Mouse (Mus musculus): ENCODE results near the gene Fam178b. TPM values are rescaled to one million over a fixed set of nuclear protein-coding genes. Genes with fewer than 3 reads are reported as not detected.
A peak's percentile ranks its signal among the peaks of the same experiment; 100 is the strongest.
"Not testable (repeated sequence)": the region's sequence is repeated elsewhere in the genome, so short reads cannot be mapped to it uniquely, and the experiment has no call there.

Gene Fam178b
- polyA plus RNA-seq, 1 experiment from 2014 or later, result 0.53 TPM

- peak overlapping the region; percentile 48; the same call in 1 of the 2 replicates for H3K27ac ChIP-seq
- H3K9me3 ChIP-seq, result no peaks in the 10 kb centered on the region
- ATAC-seq (ENCODE audit: low FRiP score, low read depth), result no peak
- H3K4me3 ChIP-seq, result peak overlapping the region; percentile 68
- peaks cover 52% of the 10 kb centered on the region for H3K36me3 ChIP-seq
- peak overlapping the region; percentile 81 for H3K4me2 ChIP-seq (replicated peaks)
- 70% methylated on average over 19 of the region's 19 CpGs for WGBS
- peaks cover 53% of the 10 kb centered on the region for H3K4me1 ChIP-seq
- no peaks in the 10 kb centered on the region for H3K27me3 ChIP-seq
- peak overlapping the region; percentile 81 for H3K9ac ChIP-seq
Observed at GRCm38 (mm10) chr1:36545845-36546600, 137.0 kb downstream of the Fam178b start.

- 85% methylated on average over 2 of the region's 2 CpGs for WGBS
- Histone ChIP-seq H3K27me3 (no peaks in the 10 kb centered on the region), H3K4me2 (replicated peaks) (no peak overlapping the region), H3K36me3 (peaks cover 52% of the 10 kb centered on the region), H3K9ac (no peak overlapping the region), H3K9me3 (no peaks in the 10 kb centered on the region), H3K4me3 (no peak overlapping the region), H3K4me1 (peaks cover 51% of the 10 kb centered on the region), H3K27ac (no peak overlapping the region)
- ATAC-seq (ENCODE audit: low FRiP score, low read depth), result no peak
Observed at GRCm38 (mm10) chr1:36545382-36545781, 137.6 kb downstream of the Fam178b start.

- H3K4me2 ChIP-seq (replicated peaks), result no peak overlapping the region
- no peak overlapping the region for H3K27ac ChIP-seq
- ATAC-seq (ENCODE audit: low FRiP score, low read depth), result no peak
- H3K9me3 ChIP-seq, result no peaks in the 10 kb centered on the region
- 86% methylated on average over 9 of the region's 9 CpGs for WGBS
- H3K4me3 ChIP-seq, result no peak overlapping the region
- no peak overlapping the region for H3K9ac ChIP-seq
- H3K4me1 ChIP-seq, result peaks cover 27% of the 10 kb centered on the region
- H3K36me3 ChIP-seq, result peaks cover 47% of the 10 kb centered on the region
- no peaks in the 10 kb centered on the region for H3K27me3 ChIP-seq
Observed at GRCm38 (mm10) chr1:36542925-36543324, 140.1 kb downstream of the Fam178b start.

GRCm38 (mm10) chr1:36541844-36542243, 141.1 kb downstream of the Fam178b start:
- Histone ChIP-seq H3K27me3 (no peaks in the 10 kb centered on the region), H3K27ac (no peak overlapping the region), H3K36me3 (peaks cover 51% of the 10 kb centered on the region), H3K4me1 (peaks cover 20% of the 10 kb centered on the region), H3K9me3 (no peaks in the 10 kb centered on the region), H3K9ac (no peak overlapping the region), H3K4me2 (replicated peaks) (no peak overlapping the region), H3K4me3 (no peak overlapping the region)
- 97% methylated on average over 16 of the region's 16 CpGs for WGBS
- no peak for ATAC-seq (ENCODE audit: low FRiP score, low read depth)

- no peaks in the 10 kb centered on the region for H3K27me3 ChIP-seq
- H3K9ac ChIP-seq, result no peak overlapping the region
- peaks cover 13% of the 10 kb centered on the region for H3K4me1 ChIP-seq
- no peaks in the 10 kb centered on the region for H3K9me3 ChIP-seq
- WGBS, result 93% methylated on average over 12 of the region's 12 CpGs
- ATAC-seq (ENCODE audit: low FRiP score, low read depth), result no peak
- no peak overlapping the region for H3K4me3 ChIP-seq
- H3K27ac ChIP-seq, result peak overlapping the region; percentile 10; the same call in 1 of the 2 replicates
- no peak overlapping the region for H3K4me2 ChIP-seq (replicated peaks)
- H3K36me3 ChIP-seq, result peaks cover 59% of the 10 kb centered on the region
Observed at GRCm38 (mm10) chr1:36540807-36541206, 142.2 kb downstream of the Fam178b start.

GRCm38 (mm10) chr1:36540132-36540531, 142.9 kb downstream of the Fam178b start:
- no peak; the same call in 1 of the 2 replicates for ATAC-seq (ENCODE audit: low FRiP score, low read depth)
- no peaks in the 10 kb centered on the region for H3K9me3 ChIP-seq

GRCm38 (mm10) chr1:36539186-36539585, 143.8 kb downstream of the Fam178b start, which contains the start of gene Gm42417:
TSS of gene Gm42417 (minus strand) at chr1:36539429.
- Histone ChIP-seq H3K4me3 (no peak within 1 kb of the TSS), H3K27me3 (no peaks in the 10 kb centered on the region), H3K36me3 (peaks cover 58% of the 10 kb centered on the region), H3K9ac (no peak within 1 kb of the TSS), H3K9me3 (no peaks in the 10 kb centered on the region), H3K27ac (no peak within 1 kb of the TSS; the same call in 1 of the 2 replicates), H3K4me2 (replicated peaks) (no peak within 1 kb of the TSS), H3K4me1 (peaks cover 9% of the 10 kb centered on the region; the same call in 1 of the 2 replicates)
- WGBS, result 47% methylated on average over 9 of the region's 9 CpGs
- ATAC-seq (ENCODE audit: low FRiP score, low read depth), result 0 out of 2 replicates have a peak, but pooled peaks have one; percentile 17

More at GRCm38 (mm10) chr1:36540132-36540531, 142.9 kb downstream of the Fam178b start:
- Histone ChIP-seq H3K9ac (no peak overlapping the region), H3K4me1 (peaks cover 8% of the 10 kb centered on the region; the same call in 1 of the 2 replicates), H3K27ac (no peak overlapping the region), H3K4me2 (replicated peaks) (no peak overlapping the region), H3K36me3 (peaks cover 59% of the 10 kb centered on the region), H3K27me3 (no peaks in the 10 kb centered on the region), H3K4me3 (no peak overlapping the region)
- WGBS, result 89% methylated on average over 11 of the region's 11 CpGs

- no peak for ATAC-seq (ENCODE audit: low FRiP score, low read depth)
- peaks cover 7% of the 10 kb centered on the region; the same call in 1 of the 2 replicates for H3K4me1 ChIP-seq
- H3K36me3 ChIP-seq, result peaks cover 56% of the 10 kb centered on the region
- no peak overlapping the region for H3K4me2 ChIP-seq (replicated peaks)
- H3K4me3 ChIP-seq, result no peak overlapping the region
- H3K9me3 ChIP-seq, result no peaks in the 10 kb centered on the region
- no peak overlapping the region for H3K9ac ChIP-seq
- no peaks in the 10 kb centered on the region for H3K27me3 ChIP-seq
- H3K27ac ChIP-seq, result no peak overlapping the region
- WGBS, result 84% methylated on average over 4 of the region's 4 CpGs
Observed at GRCm38 (mm10) chr1:36538727-36539126, 144.3 kb downstream of the Fam178b start.

- not testable (repeated sequence) for H3K27me3 ChIP-seq; H3K9me3 ChIP-seq; H3K4me1 ChIP-seq; H3K9ac ChIP-seq; ATAC-seq (ENCODE audit: low FRiP score, low read depth); H3K4me2 ChIP-seq (replicated peaks); H3K27ac ChIP-seq; H3K4me3 ChIP-seq
- H3K36me3 ChIP-seq, result peaks cover 49% of the 10 kb centered on the region
- 90% methylated on average over 9 of the region's 9 CpGs for WGBS
Observed at GRCm38 (mm10) chr1:36536783-36537182, 146.2 kb downstream of the Fam178b start, which contains the start of gene Ankrd23. TSS of gene Ankrd23 (minus strand) at chr1:36536883.

- Histone ChIP-seq H3K9me3 (no peaks in the 10 kb centered on the region), H3K27ac (no peak overlapping the region), H3K4me3 (no peak overlapping the region), H3K36me3 (peaks cover 48% of the 10 kb centered on the region), H3K27me3 (no peaks in the 10 kb centered on the region), H3K9ac (no peak overlapping the region), H3K4me2 (replicated peaks) (no peak overlapping the region), H3K4me1 (0 out of 2 replicates have a peak, but pooled peaks cover 4% of the 10 kb centered on the region)
- WGBS, result 79% methylated on average over 8 of the region's 8 CpGs
- ATAC-seq (ENCODE audit: low FRiP score, low read depth), result no peak
Observed at GRCm38 (mm10) chr1:36536397-36536728, 146.6 kb downstream of the Fam178b start.

- no peak overlapping the region for H3K4me2 ChIP-seq (replicated peaks)
- no peak overlapping the region for H3K27ac ChIP-seq
- no peak for ATAC-seq (ENCODE audit: low FRiP score, low read depth)
- WGBS, result 82% methylated on average over 11 of the region's 11 CpGs
- no peak overlapping the region for H3K9ac ChIP-seq
- no peak overlapping the region for H3K4me3 ChIP-seq
- 0 out of 2 replicates have a peak, but pooled peaks cover 6% of the 10 kb centered on the region for H3K4me1 ChIP-seq
- no peaks in the 10 kb centered on the region for H3K27me3 ChIP-seq
- peaks cover 49% of the 10 kb centered on the region for H3K36me3 ChIP-seq
- H3K9me3 ChIP-seq, result no peaks in the 10 kb centered on the region
Observed at GRCm38 (mm10) chr1:36535477-36536396, 147.2 kb downstream of the Fam178b start.

GRCm38 (mm10) chr1:36534595-36535058, 148.4 kb downstream of the Fam178b start:
- H3K9me3 ChIP-seq, result no peaks in the 10 kb centered on the region
- 68% methylated on average over 6 of the region's 6 CpGs for WGBS
- no peak overlapping the region for H3K27ac ChIP-seq
- H3K4me1 ChIP-seq, result peaks cover 15% of the 10 kb centered on the region; the same call in 1 of the 2 replicates
- no peak overlapping the region for H3K9ac ChIP-seq
- no peaks in the 10 kb centered on the region for H3K27me3 ChIP-seq
- no peak overlapping the region for H3K4me3 ChIP-seq
- peaks cover 43% of the 10 kb centered on the region for H3K36me3 ChIP-seq
- H3K4me2 ChIP-seq (replicated peaks), result no peak overlapping the region
- ATAC-seq (ENCODE audit: low FRiP score, low read depth), result no peak

Data from limb, embryonic 13.5 days (tissue).